Mouse (Mus musculus) neural tube, embryonic 12.5 days (tissue): Measurements from ENCODE around the gene Tesmin. TPM values are rescaled to one million over a fixed set of nuclear protein-coding genes. Genes with fewer than 3 reads are reported as not detected.

Experiments
- ATAC-seq: fragments of 200-750 bp; cut with Nextera tagmentation; 2 replicates; pipeline ENCODE4 v1.8.0; 2017; ENCODE audit warnings: low read depth, mild to moderate bottlenecking, moderate TSS enrichment, moderate library complexity; ENCODE audit not compliant: low FRiP score
- H3K27ac ChIP-seq: fragments of 300-500 bp; sonication (generic); 2 replicates; pipeline ENCODE4 v1.5.1; 2016
- H3K27me3 ChIP-seq: fragments of 300-500 bp; sonication (generic); replicated peaks from 2 replicates; pipeline ENCODE4 v1.6.1; 2016; ENCODE audit warnings: mild to moderate bottlenecking
- H3K36me3 ChIP-seq: fragments of 300-500 bp; sonication (generic); 2 replicates; pipeline ENCODE4 v1.6.1; 2016; ENCODE audit warnings: mild to moderate bottlenecking
- H3K4me1 ChIP-seq: fragments of 300-500 bp; sonication (generic); 2 replicates; pipeline ENCODE4 v1.6.1; 2016
- H3K4me2 ChIP-seq: fragments of 300-500 bp; sonication (generic); replicated peaks from 2 replicates; pipeline ENCODE4 v1.6.1; 2016; ENCODE audit warnings: mild to moderate bottlenecking
- H3K4me3 ChIP-seq: fragments of 300-500 bp; sonication (generic); 2 replicates; pipeline ENCODE4 v1.5.1; 2016
- H3K9ac ChIP-seq: fragments of 300-500 bp; sonication (generic); 2 replicates; pipeline ENCODE4 v1.6.1; 2016; ENCODE audit warnings: mild to moderate bottlenecking
- H3K9me3 ChIP-seq: fragments of 300-500 bp; sonication (generic); 2 replicates; pipeline ENCODE4 v1.6.1; 2016; ENCODE audit warnings: mild to moderate bottlenecking
- WGBS: fragments of 180-500 bp; shearing (Covaris S2); methylation state at CpG from one replicate; pipeline ENCODE4 v1.1.7; 2016; 5-methylcytosine and 5-hydroxymethylcytosine counted together
- polyA plus RNA-seq: library from polyadenylated mRNA; unstranded; fragments of >200 nt; fragmentation: Nextera tagmentation; extraction: Ambion mirVana; gene quantifications from 2 replicates; pipeline ENCODE4 v1.2.1, GENCODE M21; 2016

The Tesmin gene
- polyA plus RNA-seq, 1 experiment from 2014 or later: not detected

DNA sequence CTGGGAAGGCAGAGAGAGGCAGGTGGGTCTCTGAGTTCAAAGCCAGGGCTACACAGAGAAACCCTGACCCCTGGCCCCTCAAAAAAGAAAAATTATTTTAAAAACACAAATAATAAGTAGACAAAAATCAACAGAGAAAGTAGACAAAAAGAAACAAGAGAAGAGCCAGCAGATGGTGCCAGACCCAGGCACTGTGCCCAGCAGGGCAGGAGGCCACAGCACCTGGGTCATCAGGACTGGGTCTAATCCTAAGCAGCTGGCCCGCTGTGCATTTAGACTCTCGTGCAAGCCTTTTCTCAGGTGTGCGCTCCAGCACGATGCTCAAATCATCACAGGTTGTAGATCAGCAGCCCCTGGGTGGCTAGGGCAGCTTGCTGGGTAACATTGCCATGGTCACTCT, 25.1 kb upstream of the Tesmin start:
- WGBS: 95% methylated on average over 4 of the region's 4 CpGs
- no peak for ATAC-seq

DNA sequence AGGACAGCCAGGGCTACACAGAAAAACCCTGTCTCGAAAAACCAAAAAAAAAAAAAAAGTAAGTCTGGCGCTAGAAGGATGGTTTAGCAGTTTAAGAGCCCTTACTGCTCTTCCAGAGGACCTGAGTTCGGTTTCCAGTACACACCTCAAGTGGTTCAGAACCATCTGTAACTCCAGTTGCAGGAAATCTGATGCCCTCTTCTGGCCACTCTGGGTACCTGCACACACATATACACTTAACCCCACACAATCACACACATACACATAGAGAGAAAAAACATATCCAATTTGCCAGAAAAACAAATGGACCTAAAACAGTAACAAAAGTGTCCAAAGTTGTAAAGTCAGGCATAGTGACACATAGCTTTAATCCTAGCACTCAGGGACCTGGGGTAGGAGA, 23.6 kb upstream of the Tesmin start:
- Histone ChIP-seq H3K4me1 (no peaks in the 10 kb centered on the region), H3K27me3 (no peaks in the 10 kb centered on the region), H3K4me2 (no peak overlapping the region), H3K36me3 (no peaks in the 10 kb centered on the region), H3K27ac (no peak overlapping the region), H3K9ac (no peak overlapping the region), H3K4me3 (no peak overlapping the region), H3K9me3 (no peaks in the 10 kb centered on the region)
- 91% methylated on average over 3 of the region's 3 CpGs for WGBS
- ATAC-seq: no peak

More for the DNA sequence above, 25.1 kb upstream of the Tesmin start:
- Histone ChIP-seq H3K4me3 (no peak overlapping the region), H3K4me1 (no peaks in the 10 kb centered on the region), H3K27me3 (no peaks in the 10 kb centered on the region), H3K4me2 (no peak overlapping the region), H3K9me3 (no peaks in the 10 kb centered on the region), H3K36me3 (no peaks in the 10 kb centered on the region), H3K27ac (no peak overlapping the region), H3K9ac (no peak overlapping the region)

DNA sequence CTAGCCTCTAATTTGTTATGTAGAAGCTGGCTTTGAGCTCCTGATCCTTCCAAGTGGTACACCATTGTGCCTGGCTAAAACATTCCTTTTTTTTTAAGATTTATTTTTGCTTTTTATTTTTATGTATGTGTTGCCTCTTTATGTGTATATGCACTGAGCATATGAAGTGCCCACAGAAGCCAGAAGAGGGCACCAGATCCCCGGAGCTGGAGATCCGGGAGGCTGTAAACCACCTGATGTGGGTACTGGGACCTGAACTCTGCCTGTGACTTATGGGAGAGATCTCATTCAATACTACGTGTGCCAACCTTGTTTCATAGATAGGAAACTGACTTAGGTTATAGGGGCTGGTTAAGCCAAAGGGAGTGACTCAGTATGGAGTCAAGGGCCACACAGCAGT, 20.4 kb upstream of the Tesmin start:
- no peak overlapping the region for H3K4me3 ChIP-seq
- no peaks in the 10 kb centered on the region for H3K36me3 ChIP-seq
- H3K9me3 ChIP-seq: no peaks in the 10 kb centered on the region
- ATAC-seq: no peak
- H3K4me1 ChIP-seq: no peaks in the 10 kb centered on the region
- no peak overlapping the region for H3K4me2 ChIP-seq
- H3K9ac ChIP-seq: no peak overlapping the region
- no peaks in the 10 kb centered on the region for H3K27me3 ChIP-seq
- no peak overlapping the region for H3K27ac ChIP-seq
- WGBS: 95% methylated on average over 3 of the region's 3 CpGs

DNA sequence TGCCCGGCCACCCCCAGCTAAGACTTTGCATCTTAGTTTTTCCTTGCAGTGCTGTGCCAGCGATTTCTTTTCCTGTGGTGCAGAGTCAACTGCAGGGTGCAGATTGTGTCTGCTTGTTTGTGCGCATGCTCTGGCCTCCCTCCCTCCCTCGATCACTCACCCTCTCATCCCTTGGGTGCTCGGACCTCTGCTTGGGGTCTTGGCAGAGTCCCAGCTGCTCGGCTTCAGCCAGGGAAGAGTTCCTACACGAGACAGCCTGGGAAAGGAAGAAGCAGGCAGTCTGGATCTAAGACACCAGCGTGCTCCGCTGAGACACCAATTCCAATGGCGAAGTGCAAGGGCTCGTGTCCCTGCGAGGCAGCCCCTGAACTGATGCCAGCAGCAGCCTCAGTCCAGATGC, 15.3 kb upstream of the Tesmin start:
- Histone ChIP-seq H3K4me1 (no peaks in the 10 kb centered on the region), H3K36me3 (no peaks in the 10 kb centered on the region), H3K27ac (no peak overlapping the region), H3K4me3 (no peak overlapping the region), H3K27me3 (no peaks in the 10 kb centered on the region), H3K9ac (no peak overlapping the region), H3K4me2 (no peak overlapping the region), H3K9me3 (no peaks in the 10 kb centered on the region)
- 74% methylated on average over 12 of the region's 12 CpGs for WGBS
- no peak for ATAC-seq

DNA sequence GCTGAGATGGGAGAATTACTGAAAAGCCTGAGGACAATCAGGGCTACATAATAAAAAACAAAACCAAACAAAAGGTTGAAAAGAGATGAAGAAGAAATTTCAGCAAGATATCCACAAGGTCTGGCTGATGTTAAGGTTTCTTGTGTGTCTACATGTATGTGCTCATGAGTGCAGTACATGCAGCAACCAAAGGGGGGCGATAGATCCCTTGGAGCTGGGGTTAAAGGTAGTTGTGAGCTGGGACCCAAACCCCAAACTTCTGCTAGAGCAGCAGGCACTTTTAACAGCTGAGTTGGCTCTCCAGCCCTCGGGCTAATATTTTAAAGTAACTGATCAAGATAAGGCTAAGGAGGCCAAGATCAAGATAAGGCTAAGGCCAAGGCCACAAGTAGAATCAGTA, 14.6 kb upstream of the Tesmin start:
- Histone ChIP-seq H3K9ac (no peak overlapping the region), H3K4me3 (no peak overlapping the region), H3K4me1 (no peaks in the 10 kb centered on the region), H3K36me3 (no peaks in the 10 kb centered on the region), H3K27ac (no peak overlapping the region), H3K27me3 (no peaks in the 10 kb centered on the region), H3K9me3 (no peaks in the 10 kb centered on the region), H3K4me2 (no peak overlapping the region)
- 68% methylated on average over 2 of the region's 2 CpGs for WGBS
- no peak for ATAC-seq

DNA sequence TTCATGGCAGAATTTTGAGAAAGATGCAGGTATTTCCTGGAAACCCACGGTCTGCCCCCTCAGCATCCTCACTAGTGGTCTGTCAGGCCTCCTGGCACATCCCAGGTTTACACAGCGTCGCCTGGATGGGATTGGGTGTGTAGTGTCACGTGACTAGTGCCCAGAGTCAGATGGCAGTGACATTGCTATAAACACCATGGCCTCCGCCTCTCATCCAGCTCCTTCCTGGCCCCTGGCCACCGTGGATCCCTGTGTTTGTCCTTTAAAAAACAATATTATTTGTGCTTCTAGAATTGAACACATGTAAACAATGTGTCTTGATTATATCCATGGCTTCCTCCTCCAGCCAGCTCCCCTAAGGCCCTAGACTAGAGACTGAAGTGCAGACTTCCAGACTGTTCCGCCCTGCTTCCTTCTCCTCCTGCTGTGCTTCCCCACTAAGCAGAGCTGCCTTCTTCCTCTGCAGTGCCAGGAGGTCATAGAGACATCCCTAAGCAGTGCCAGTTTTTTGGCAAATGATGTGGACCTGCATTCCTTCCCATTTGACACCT, 12.6 kb upstream of the Tesmin start:
- Histone ChIP-seq H3K4me3 (no peak overlapping the region), H3K27me3 (no peaks in the 10 kb centered on the region), H3K27ac (no peak overlapping the region), H3K9me3 (no peaks in the 10 kb centered on the region), H3K4me1 (no peaks in the 10 kb centered on the region), H3K4me2 (no peak overlapping the region), H3K36me3 (no peaks in the 10 kb centered on the region), H3K9ac (no peak overlapping the region)
- no peak for ATAC-seq
- 66% methylated on average over 7 of the region's 7 CpGs for WGBS

DNA sequence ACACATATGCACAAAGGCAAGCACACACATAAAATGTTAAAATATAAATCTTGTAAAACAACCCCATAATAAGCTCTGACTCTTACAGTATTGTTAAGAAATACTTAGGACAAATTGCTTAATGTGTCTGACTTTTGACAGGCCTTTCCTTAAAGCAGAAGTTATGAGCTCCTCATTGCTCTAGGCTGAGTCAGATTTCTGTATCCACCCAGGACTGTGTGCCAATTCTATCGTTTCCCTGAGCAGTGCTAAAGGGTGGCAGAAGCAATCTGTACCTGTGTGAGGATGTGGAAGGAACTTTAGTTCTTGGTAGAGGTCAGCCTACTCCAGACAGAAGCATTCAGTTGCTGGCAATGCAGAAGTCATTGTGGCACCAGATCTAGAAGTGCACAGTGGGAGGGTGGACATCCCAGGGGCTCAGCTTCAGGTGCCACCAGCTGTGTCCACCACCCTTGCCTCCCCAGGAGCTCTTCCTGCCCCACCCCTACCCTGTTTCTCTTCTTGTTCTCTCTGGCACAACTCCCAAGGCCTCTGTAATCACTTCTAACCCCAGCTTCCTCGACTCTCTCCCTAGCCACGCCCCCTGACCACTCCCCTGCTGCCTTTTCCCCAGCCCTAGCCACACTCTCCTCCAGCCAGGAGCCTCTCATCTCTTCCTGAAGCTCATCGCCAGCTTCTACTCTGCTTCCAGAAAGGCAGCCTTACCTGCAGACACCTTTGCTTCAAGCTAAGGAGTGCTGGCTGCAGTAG, 11.5 kb upstream of the Tesmin start:
- WGBS: 35% methylated on average over 4 of the region's 4 CpGs
- H3K4me2 ChIP-seq: no peak overlapping the region
- no peaks in the 10 kb centered on the region for H3K36me3 ChIP-seq
- no peaks in the 10 kb centered on the region for H3K27me3 ChIP-seq
- no peaks in the 10 kb centered on the region for H3K9me3 ChIP-seq
- H3K27ac ChIP-seq: no peak overlapping the region
- H3K4me3 ChIP-seq: no peak overlapping the region
- H3K9ac ChIP-seq: no peak overlapping the region
- no peaks in the 10 kb centered on the region for H3K4me1 ChIP-seq
- no peak for ATAC-seq

DNA sequence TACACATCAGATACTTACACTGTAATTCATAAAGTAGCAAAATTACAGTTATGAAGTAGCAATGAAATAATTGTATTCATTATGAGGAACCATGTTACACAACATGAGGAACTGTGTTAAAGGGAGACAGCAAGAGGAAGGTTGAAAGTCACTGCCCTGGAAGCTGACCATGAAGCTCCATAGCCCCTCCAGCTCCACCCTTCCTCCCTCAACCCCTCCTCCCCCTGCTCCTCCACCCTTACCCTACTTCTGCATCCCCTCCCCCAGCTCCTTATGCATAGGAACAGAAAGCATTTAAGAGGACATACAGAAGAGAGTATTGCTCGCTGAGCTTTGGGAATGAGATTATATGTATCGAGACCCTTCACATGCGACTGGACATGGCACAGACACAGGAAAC, 10.0 kb upstream of the Tesmin start:
- no peaks in the 10 kb centered on the region for H3K4me1 ChIP-seq
- H3K9ac ChIP-seq: no peak overlapping the region
- ATAC-seq: no peak
- H3K27me3 ChIP-seq: no peaks in the 10 kb centered on the region
- H3K27ac ChIP-seq: no peak overlapping the region
- H3K36me3 ChIP-seq: no peaks in the 10 kb centered on the region
- no peaks in the 10 kb centered on the region for H3K9me3 ChIP-seq
- no peak overlapping the region for H3K4me3 ChIP-seq
- no peak overlapping the region for H3K4me2 ChIP-seq
- 90% methylated on average over 3 of the region's 3 CpGs for WGBS

DNA sequence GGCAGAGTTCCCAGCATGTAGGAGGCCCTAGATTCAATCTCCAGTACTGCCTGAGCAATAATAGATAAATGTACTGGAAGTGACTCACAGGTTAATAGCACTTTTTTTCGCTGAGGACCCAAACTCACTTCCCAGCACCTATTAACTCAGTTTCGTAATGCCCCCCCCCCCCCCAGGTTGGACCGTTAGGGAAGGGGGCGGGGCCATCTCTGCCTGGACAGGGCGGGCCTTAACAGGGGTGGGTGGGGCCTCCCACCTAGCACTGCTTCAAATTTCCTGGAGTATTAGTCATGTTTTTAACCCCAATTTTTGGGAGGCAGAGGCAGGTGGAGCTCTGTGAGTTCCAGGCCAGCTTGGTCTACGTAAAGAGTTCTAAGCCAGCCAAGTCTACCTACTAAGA, 596 bp upstream of the Tesmin start:
- peaks cover 12% of the 10 kb centered on the region for H3K4me1 ChIP-seq
- no peaks in the 10 kb centered on the region; the same call in 1 of the 2 replicates for H3K36me3 ChIP-seq
- H3K9ac ChIP-seq: no peak overlapping the region
- WGBS: 68% methylated on average over 6 of the region's 6 CpGs
- ATAC-seq: no peak
- no peak overlapping the region for H3K4me3 ChIP-seq
- H3K27ac ChIP-seq: no peak overlapping the region
- peaks cover 5% of the 10 kb centered on the region; the same call in 1 of the 2 replicates for H3K9me3 ChIP-seq
- no peak overlapping the region for H3K4me2 ChIP-seq
- no peaks in the 10 kb centered on the region; the same call in 1 of the 2 replicates for H3K27me3 ChIP-seq

DNA sequence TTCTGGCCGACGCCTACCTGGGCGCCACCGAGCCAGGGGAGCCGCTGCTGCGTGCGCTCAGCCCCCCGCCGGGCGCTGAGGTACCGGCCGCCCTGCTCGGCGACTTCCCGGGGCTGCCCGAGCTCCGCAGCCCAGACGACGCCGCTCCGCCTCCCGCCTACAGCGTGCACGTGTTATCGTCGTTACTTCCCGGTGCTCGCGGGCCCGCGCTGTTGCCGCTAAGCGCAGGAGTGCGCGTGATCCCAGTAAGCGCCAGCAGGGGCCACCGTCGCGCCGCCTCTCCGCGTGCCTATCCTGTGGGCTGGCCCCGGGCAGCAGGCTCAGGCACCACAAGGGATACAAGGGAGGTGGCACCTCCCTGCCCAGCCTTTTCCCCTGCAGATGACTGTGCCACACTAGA, 432 bp downstream of the Tesmin start:
- WGBS: 2% methylated on average over 43 of the region's 43 CpGs
- H3K9me3 ChIP-seq: peaks cover 5% of the 10 kb centered on the region; the same call in 1 of the 2 replicates
- H3K27me3 ChIP-seq: no peaks in the 10 kb centered on the region; the same call in 1 of the 2 replicates
- peak overlapping the region; percentile 49; the same call in 1 of the 2 replicates for H3K9ac ChIP-seq
- no peaks in the 10 kb centered on the region; the same call in 1 of the 2 replicates for H3K36me3 ChIP-seq
- ATAC-seq: peak; percentile 93
- peaks cover 12% of the 10 kb centered on the region for H3K4me1 ChIP-seq
- peak overlapping the region; percentile 38 for H3K4me3 ChIP-seq
- H3K4me2 ChIP-seq: peak overlapping the region; percentile 88
- no peak overlapping the region for H3K27ac ChIP-seq

DNA sequence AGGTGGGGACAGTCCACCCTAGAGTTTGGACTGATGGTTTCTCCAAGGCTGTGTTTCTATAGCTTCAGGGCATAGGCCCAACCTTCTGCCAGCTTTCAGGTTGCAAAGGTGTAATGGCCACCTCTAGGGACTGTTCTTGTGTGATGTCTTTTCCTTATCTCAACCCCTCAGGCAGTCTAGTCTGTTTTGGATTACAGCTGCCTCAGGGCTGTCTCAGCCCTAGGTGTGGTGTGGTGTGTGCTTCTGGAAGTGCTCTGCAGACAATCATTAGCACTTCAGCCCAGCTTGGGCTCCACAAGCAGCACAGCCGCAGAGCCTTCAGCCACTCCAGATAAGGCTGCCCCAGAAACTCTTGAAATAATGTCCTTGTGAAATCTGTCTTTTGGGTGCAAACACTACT, 3.7 kb downstream of the Tesmin start:
- H3K27ac ChIP-seq: no peak overlapping the region
- 88% methylated on average over 1 of the region's 1 CpGs for WGBS
- H3K36me3 ChIP-seq: no peaks in the 10 kb centered on the region
- peaks cover 5% of the 10 kb centered on the region; the same call in 1 of the 2 replicates for H3K9me3 ChIP-seq
- peaks cover 12% of the 10 kb centered on the region for H3K4me1 ChIP-seq
- H3K4me3 ChIP-seq: no peak overlapping the region
- no peak for ATAC-seq
- no peak overlapping the region for H3K4me2 ChIP-seq
- no peaks in the 10 kb centered on the region; the same call in 1 of the 2 replicates for H3K27me3 ChIP-seq
- no peak overlapping the region for H3K9ac ChIP-seq

DNA sequence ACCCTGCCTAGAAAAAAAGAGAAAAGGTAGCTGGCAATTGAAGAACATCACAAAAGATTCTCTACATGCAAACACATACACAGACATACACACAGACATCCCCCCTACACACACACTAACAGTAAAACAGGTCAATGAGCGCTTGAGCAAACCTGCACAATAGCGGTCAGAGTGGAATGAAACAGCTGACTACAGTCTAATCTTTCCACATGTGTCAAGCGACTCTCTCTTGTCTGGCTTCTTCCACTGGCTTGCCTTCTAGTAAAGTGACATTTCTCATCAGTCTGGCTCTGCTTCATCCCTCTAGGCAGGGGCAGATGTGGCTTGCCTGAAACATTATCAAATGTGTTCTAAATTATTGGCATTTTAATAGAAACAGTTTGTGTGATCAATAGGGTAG, 5.6 kb downstream of the Tesmin start:
- Histone ChIP-seq H3K36me3 (no peaks in the 10 kb centered on the region), H3K27ac (no peak overlapping the region), H3K4me3 (no peak overlapping the region), H3K4me2 (no peak overlapping the region), H3K4me1 (0 out of 2 replicates have a peak, but pooled peaks cover 5% of the 10 kb centered on the region), H3K27me3 (no peaks in the 10 kb centered on the region; the same call in 1 of the 2 replicates), H3K9me3 (peaks cover 5% of the 10 kb centered on the region; the same call in 1 of the 2 replicates), H3K9ac (no peak overlapping the region)
- ATAC-seq: no peak
- 78% methylated on average over 3 of the region's 3 CpGs for WGBS

DNA sequence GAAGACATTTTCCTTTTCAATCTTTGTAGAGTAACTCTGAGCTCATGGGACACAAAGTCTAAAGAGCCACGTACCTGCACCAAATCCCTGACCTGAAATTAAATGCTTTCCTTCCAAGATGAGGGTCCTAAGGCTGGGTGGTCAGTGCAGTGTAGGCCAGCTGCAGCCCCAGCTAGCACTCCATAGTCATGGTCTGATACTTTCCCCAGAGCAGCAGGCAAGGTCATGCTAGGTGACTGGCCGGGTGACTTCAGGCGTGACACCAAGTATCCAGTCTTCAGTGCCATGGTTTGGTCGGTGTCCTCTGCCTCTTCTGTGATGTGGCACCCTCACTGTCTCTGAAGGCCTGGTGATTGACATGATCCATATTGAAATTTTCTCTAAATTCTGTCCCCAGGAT, 11.4 kb downstream of the Tesmin start:
- Histone ChIP-seq H3K27me3 (no peaks in the 10 kb centered on the region), H3K36me3 (no peaks in the 10 kb centered on the region), H3K9ac (no peak overlapping the region), H3K4me2 (no peak overlapping the region), H3K27ac (no peak overlapping the region), H3K4me3 (no peak overlapping the region), H3K9me3 (no peaks in the 10 kb centered on the region), H3K4me1 (no peaks in the 10 kb centered on the region)
- ATAC-seq: no peak
- 87% methylated on average over 4 of the region's 4 CpGs for WGBS
